Mouse (Mus musculus): ENCODE measurements around the gene Porcn.

The Porcn gene

DNA sequence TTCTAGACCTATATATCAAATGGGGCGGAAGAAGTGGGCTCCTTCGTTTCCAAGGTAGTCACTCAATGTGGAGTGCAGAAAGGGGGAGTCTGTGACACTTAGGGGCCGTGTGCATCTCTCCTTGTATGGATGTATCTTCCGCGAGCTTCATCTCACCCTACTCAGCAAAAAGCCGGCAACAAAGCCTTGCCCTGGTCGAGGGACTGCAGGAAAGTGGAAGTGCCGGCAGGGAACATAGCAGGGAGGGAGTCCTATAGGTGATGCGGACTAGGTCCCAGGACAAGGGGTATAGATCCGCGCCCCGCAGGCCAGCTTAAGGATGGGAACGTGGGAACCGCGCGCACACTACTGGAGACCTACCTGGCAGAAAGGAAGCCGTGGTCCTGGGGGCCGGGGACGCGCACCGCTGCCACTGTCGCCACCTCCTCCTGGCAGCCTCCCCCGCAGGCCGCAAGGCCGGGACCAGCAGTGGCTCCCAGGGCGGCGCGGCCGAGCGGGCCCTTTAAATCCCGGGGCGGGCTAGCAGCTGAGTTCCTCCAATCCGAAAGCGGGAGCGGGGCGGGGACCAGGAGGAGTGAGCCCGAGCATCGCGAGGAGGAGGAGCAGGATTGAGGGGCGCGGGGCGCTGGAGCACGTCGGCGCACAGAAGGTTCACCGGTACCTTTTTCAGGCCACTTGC is at the start of gene Porcn:
TSS of gene Porcn (minus strand) at position 511 of the 679 bp plus-strand sequence.
- no peak for DNase-seq (ENCODE audit: low read depth in 2 of 2, low spot score in 2 of 2)

DNA sequence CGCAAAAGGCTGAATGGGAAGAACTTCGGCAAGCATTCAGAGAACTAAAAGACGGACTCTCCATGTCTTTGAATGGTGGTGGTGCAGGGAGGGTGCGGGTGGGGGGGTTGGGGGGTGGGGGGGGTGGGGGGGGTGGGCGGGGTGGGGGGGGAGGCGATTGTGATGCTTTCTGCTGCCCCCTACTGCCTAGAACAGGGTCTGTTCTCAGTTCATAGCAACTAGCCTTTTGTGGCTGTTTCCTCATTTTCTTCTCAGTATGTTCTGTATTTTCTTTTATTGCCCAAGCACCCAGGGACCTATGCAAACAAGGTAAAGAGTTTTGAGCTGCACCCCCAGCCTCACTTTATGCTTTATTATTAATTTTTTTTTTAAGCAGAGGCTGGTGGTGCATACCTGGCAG is 49.5 kb upstream of the Porcn start:
- DNase-seq (ENCODE audit: low read depth in 2 of 2, low spot score in 2 of 2), result no peak

- no peak for DNase-seq (ENCODE audit: low read depth in 2 of 2, low spot score in 2 of 2)
Observed at GRCm38 (mm10) chrX:8253711-8254110, 47.4 kb upstream of the Porcn start.

DNA sequence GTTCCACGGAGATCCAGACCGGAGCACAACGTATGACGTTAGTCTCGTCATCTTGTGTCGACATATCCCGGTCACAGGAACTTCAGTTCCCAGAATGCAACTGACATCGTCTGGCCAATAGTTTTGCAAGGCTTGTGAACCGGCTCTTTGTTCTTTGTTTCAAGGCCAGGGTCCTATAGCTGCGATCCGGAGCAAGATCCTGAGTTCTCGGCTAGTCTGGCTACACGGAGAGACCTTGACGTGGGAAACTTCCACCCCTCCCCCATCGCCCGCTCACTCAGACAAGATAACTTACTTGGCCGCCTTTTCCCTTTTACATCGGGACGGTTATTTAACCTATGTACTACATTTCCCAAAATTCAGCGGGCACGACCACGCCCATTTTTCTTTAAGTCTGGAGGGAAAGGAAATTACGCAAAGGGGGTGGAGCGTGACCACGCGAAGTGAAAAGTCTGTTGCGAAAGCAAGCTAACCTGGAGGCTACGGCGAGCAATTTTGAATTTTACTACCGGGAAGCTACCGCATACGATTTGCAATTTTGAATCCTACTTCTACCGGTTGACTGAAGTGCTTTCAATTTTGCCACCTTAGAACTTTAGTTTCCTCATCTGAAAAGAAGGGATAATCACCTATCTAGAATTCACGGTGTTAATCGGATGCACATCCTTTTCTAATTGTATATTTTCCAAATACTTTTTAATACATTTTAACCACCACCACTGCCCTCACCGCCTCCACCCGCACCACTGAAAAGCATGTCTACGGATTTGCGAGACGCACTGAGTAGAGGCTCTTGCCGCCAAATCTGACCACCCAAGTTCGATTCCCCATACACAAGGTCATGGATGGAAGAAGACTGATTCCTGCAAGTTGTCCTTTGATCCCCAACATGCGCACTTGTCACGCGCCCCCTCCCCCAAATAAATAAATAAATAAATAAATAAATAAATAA is 46.3 kb upstream of the Porcn start, which contains the start of gene Ftsj1:
TSS of gene Ftsj1 (minus strand) at position 73 of the 952 bp plus-strand sequence.
- DNase-seq (ENCODE audit: low read depth in 2 of 2, low spot score in 2 of 2), result peak; percentile 68 to 76

- no peak for DNase-seq (ENCODE audit: low read depth in 2 of 2, low spot score in 2 of 2)
Observed at GRCm38 (mm10) chrX:8251789-8252333, 45.5 kb upstream of the Porcn start.

DNA sequence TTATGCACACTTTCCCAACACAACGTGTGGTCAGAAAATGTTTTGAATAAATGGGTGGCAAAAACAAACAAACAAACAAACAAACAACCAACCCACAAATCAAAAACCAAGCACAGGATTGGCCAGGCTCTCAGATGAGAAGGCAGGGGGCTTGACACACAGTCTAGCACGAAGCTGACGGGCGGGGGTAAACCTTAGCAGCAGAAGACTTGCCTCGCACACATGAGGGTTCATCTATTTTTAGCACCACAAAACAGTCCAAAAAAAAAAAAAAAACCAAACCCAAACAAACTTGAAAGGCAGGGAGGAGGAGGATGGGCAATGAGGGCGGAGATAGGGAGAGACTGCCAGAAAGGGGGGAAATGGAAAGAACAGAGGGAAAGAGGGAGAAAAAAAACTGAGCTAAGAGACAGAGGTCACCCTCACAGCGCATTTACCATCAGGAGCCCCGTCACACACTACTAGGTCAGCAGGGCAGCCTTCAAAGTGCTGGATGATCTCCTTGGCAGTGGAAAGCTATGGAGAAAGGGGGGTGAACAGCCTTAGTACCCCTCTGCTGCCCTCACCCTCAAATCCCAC is 42.3 kb upstream of the Porcn start:
- no peak for DNase-seq (ENCODE audit: low read depth in 2 of 2, low spot score in 2 of 2)

DNA sequence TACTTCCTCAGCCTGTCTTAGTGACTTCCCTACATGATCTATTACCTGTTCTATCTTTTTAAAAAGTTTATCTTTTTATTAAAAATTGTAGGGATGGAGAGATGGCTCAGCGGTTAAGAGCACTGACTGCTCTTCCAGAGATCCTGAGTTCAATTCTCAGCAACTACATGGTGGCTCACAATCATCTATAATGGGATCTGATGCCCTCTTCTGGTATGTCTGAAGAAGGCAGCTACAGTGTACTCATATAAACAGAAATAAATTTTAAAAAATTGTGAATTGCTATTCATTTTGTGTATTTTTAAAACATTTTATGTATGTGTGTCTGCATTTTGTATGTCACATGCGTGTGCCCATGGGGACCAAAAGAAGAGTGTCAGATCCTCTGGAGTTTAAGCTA is 41.4 kb upstream of the Porcn start:
- no peak for DNase-seq (ENCODE audit: low read depth in 2 of 2, low spot score in 2 of 2)

DNA sequence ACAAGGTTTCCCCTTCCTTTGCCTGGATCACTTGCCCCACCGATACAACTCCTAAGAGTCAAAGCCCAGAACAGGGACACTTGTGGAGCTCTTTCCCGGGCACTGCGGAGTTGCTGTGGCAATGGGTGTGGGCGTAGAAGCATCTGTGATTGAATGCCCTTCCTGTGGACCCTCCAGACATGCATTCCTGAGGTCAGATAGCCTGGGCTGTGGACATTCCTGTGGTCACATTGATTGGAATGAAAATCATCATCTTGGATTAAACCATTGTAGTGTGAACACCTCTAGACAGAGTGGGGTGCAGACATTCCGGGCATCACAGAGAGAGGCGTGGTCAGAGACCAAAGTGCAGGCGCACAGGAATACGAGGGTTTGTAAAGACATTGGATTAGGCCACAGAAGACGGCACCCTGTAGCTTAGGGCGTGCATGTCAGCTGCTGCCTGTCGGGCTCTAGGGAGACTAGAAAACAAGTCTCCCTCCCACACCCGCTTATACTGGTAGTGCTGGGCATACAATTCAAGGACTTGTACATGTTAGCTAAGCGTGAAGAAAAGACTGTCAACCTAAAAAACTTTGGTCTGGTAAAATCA is 32.6 kb upstream of the Porcn start:
- no peak for DNase-seq (ENCODE audit: low read depth in 2 of 2, low spot score in 2 of 2)

DNA sequence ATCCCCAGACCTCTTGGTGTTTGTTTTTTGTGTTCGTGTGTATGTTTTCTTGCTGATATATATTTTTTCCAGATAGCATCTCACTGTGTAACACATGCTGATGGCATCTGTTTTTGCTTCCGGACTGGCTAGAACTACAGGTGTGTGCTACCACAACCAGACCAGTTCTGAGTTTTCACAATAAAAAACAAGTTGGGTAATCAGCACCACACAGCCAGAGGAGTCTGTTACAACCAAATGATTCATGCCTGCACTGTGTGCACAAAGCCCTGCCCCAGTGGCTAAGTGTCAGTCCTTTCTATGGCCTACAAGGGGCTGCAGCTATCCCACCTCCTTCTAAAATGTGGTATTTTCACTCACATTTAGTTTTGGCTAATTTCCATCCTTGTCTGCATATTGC is 30.4 kb upstream of the Porcn start:
- DNase-seq (ENCODE audit: low read depth in 2 of 2, low spot score in 2 of 2), result no peak

- DNase-seq (ENCODE audit: low read depth in 2 of 2, low spot score in 2 of 2), result no peak
Observed at GRCm38 (mm10) chrX:8233602-8234001, 27.3 kb upstream of the Porcn start.

DNA sequence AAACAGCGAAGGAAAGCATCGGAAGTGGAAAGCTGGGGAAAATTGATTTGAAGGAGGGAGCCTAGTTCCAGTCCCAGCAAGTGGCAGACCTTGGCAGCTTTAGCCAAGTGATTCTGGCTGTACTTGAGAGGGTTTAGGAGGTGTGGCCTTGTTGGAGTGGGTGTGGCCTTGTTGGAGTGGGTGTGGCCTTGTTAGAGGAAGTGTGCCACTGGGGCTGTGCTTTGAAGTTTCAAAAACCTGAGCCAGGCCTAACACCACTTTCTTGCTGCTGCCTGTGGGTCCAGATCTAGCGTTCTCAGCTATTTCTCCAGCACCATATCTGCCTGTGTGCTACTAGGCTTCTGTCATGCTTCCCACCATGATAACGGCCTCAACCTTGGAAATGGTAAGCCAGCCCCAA is 23.9 kb upstream of the Porcn start:
- no peak for DNase-seq (ENCODE audit: low read depth in 2 of 2, low spot score in 2 of 2)

GRCm38 (mm10) chrX:8223473-8223872 is 17.1 kb upstream of the Porcn start:
- DNase-seq (ENCODE audit: low read depth in 2 of 2, low spot score in 2 of 2), result no peak

GRCm38 (mm10) chrX:8222678-8223421 is 16.5 kb upstream of the Porcn start:
- no peak for DNase-seq (ENCODE audit: low read depth in 2 of 2, low spot score in 2 of 2)

DNA sequence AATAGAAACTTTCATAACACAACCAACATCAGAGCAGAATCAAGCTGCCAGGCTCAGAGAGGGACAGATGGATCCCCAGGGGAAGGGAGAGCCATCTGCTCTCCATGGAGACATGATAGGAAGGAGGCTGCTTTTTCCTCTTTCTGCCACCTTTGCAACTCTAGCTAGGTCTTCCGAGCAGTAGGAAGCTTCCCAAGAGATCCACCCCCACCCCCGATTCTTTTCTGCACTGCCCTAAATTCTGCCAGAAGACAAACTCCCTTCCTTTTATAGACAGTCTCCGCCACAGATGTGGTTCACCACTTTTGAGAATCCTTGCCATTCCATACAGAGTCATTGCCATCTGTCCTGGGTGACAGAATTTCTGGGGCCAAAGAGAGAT is 16.0 kb upstream of the Porcn start:
- DNase-seq (ENCODE audit: low read depth in 2 of 2, low spot score in 2 of 2), result no peak

- DNase-seq (ENCODE audit: low read depth in 2 of 2, low spot score in 2 of 2), result no peak
Observed at GRCm38 (mm10) chrX:8219651-8220050, 13.3 kb upstream of the Porcn start.

DNA sequence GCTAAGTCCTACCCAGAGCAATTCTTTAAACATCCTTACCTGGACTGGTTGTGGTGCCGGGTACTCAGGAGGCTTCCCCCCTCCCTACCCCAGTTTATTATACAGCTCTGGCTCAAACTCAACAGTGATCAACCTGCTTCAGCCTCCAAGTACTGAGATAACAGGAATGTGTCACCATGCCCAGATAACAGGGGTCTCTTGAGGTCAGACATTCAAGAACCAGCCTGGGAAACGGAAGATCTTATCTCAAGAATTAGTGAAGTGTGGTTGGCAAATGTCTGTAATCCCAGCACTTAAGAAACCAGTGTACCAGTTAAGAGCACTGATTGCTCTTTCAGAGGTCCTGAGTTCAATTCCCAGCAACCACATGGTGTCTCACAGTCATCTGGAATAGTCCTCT is 11.8 kb upstream of the Porcn start:
- no peak for DNase-seq (ENCODE audit: low read depth in 2 of 2, low spot score in 2 of 2)

DNA sequence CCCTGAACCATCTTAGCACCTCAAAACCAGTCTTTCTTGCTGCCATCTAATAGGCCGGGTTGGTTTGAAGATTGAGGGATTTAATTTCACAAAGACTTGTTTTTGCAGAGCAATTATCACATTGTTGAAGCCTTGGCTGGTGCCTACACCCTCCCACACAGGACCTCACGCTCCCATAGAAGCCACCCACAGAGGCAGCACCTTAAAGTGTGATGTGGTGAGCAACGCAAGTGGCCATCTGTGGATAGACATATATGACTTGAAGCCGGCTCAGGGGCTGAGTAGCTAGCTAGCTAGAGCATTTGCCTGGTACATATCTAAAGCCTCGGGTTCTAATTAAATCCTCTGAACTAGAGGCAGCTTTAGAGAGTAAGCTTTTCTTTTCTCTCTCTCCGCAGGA is 11.1 kb upstream of the Porcn start:
- no peak for DNase-seq (ENCODE audit: low read depth in 2 of 2, low spot score in 2 of 2)

- DNase-seq (ENCODE audit: low read depth in 2 of 2, low spot score in 2 of 2), result no peak
Observed at GRCm38 (mm10) chrX:8211490-8212207, 5.3 kb upstream of the Porcn start.

DNA sequence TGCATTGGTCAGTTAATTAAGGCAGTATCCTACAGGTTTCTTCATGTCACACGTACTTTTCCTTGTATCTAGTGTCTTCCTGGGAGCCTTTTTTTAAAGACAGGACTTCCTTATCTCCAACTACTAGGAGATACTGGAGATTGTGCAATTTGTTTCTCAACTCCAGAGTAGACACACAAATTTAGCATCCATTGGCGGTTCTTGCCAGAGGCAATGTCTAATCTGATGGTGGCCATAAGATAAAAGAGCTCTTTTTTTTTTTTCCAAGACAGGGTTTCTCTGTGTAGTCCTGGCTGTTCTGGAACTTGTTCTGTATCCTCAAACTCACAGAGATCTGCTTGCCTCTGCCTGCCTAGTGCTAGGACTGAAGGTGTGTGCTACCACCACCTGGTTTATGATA is 3.4 kb upstream of the Porcn start:
- DNase-seq (ENCODE audit: low read depth in 2 of 2, low spot score in 2 of 2), result no peak

GRCm38 (mm10) chrX:8207224-8207623 is 899 bp upstream of the Porcn start:
- DNase-seq (ENCODE audit: low read depth in 2 of 2, low spot score in 2 of 2), result no peak

Measured in CD8-positive naive resting alpha-beta T cell, adult 2 months (primary cell).